8 mouse cellular contexts compared by ENCODE assay signal in the genomic region with DNA sequence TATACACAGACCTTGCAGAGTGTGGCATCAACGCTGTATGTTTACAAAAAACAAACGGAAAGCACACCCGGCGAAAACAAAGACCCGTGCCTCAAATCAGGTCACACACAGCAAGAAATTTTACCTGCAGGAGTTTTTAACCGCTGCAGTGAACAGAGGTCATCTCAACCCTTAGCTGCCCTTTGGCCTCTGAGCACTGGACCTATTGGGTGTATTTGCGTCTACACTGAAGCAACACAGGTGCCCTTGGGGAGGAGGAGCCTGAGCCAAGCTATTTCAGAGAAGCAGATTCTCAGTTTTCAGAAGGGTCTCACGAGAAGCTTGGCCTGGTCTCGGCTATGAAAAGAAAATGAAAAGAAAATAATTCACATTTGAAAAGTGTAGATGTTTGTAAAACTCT.
DNase-seq lines count a peak whose midpoint lies in the region; ATAC-seq and TF ChIP-seq lines count a peak whose summit lies in the region.
"Had no signal": no experiment of that assay in that cellular context is flagged by ENCODE, and none has a peak within 500 bp of the region (broad histone marks: within the 10 kb centered on the region; RNA-seq: fewer than 3 reads in every experiment).

No protein-coding gene starts in this region.

- 16% methylated on average over 9 of the region's 9 CpGs for WGBS in lung, embryonic 16.5 days
- WGBS in forebrain, postnatal 0 days = 8% methylated on average over 9 of the region's 9 CpGs
- WGBS in liver, embryonic 11.5 days = 10% methylated on average over 9 of the region's 9 CpGs
- 21% methylated on average over 9 of the region's 9 CpGs for WGBS in stomach, embryonic 16.5 days

- peaks cover 5% of the 10 kb centered on the region; the same call in 1 of the 2 replicates for H3K4me1 ChIP-seq in lung, embryonic 16.5 days (replicated peaks; ENCODE audit: control insufficient read depth, insufficient read depth, low read length)
- peaks cover 7% of the 10 kb centered on the region; the same call in 1 of the 2 replicates for H3K4me1 ChIP-seq in forebrain, postnatal 0 days (ENCODE audit: insufficient read depth)
- peaks cover 4% of the 10 kb centered on the region; the same call in 1 of the 2 replicates for H3K4me1 ChIP-seq in liver, embryonic 11.5 days (replicated peaks; ENCODE audit: control insufficient read depth, insufficient read depth, low read length)
- peaks cover 7% of the 10 kb centered on the region; the same call in 1 of the 2 replicates for H3K4me1 ChIP-seq in stomach, embryonic 16.5 days (ENCODE audit: control insufficient read depth, insufficient read depth, low read length)

- no peak overlapping the region for H3K9ac ChIP-seq in lung, embryonic 16.5 days (ENCODE audit: low read length)
- no peak overlapping the region for H3K9ac ChIP-seq in forebrain, postnatal 0 days
- no peak overlapping the region for H3K9ac ChIP-seq in liver, embryonic 11.5 days (ENCODE audit: low read depth, low read length)
- H3K9ac ChIP-seq in stomach, embryonic 16.5 days (ENCODE audit: low read length) = no peak overlapping the region

- H3K36me3 ChIP-seq in lung, embryonic 16.5 days (ENCODE audit: control insufficient read depth, insufficient read depth, low read length) = no peaks in the 10 kb centered on the region
- no peaks in the 10 kb centered on the region for H3K36me3 ChIP-seq in forebrain, postnatal 0 days (ENCODE audit: insufficient read depth)
- no peaks in the 10 kb centered on the region for H3K36me3 ChIP-seq in liver, embryonic 11.5 days (ENCODE audit: control insufficient read depth, insufficient read depth, low read length)
- H3K36me3 ChIP-seq in stomach, embryonic 16.5 days (ENCODE audit: control insufficient read depth, insufficient read depth, low read length) = no peaks in the 10 kb centered on the region

- TF ChIP-seq CTCF in forebrain, postnatal 0 days (IDR thresholded peaks at IDR 0.05; ENCODE audit: low read depth) = no peak

- no peak for DNase-seq in lung, postnatal 10 days
- DNase-seq in forebrain, postnatal 0 days = no peak
- no peak for DNase-seq in liver, embryonic 11.5 days (ENCODE audit: low spot score)
- no peak for DNase-seq in right cerebral cortex, postnatal 4 days
- DNase-seq: gastrocnemius, postnatal 25 days had no signal

- H3K4me2 ChIP-seq in lung, embryonic 16.5 days (ENCODE audit: low read depth, low read length) = peak overlapping the region; percentile 79
- peak overlapping the region; percentile 61; the same call in 1 of the 2 replicates for H3K4me2 ChIP-seq in forebrain, postnatal 0 days (ENCODE audit: low read depth)
- H3K4me2 ChIP-seq in liver, embryonic 11.5 days = peak overlapping the region; percentile 62
- H3K4me2 ChIP-seq in stomach, embryonic 16.5 days (ENCODE audit: low read depth, low read length) = peak overlapping the region; percentile 79

- H3K27me3 ChIP-seq in lung, embryonic 16.5 days (ENCODE audit: control insufficient read depth, insufficient read depth, low read depth, low read length) = no peaks in the 10 kb centered on the region
- H3K27me3 ChIP-seq in forebrain, postnatal 0 days (ENCODE audit: insufficient read depth, low read length) = no peaks in the 10 kb centered on the region
- H3K27me3 ChIP-seq in liver, embryonic 11.5 days (replicated peaks; ENCODE audit: control insufficient read depth, insufficient read depth, low read length) = 0 out of 2 replicates have a peak, but pooled peaks cover 3% of the 10 kb centered on the region
- H3K27me3 ChIP-seq in stomach, embryonic 16.5 days (ENCODE audit: control insufficient read depth, insufficient read depth, low read length) = no peaks in the 10 kb centered on the region

- H3K4me3 ChIP-seq in lung, embryonic 16.5 days (ENCODE audit: low read length) = no peak overlapping the region
- no peak overlapping the region for H3K4me3 ChIP-seq in forebrain, postnatal 0 days (ENCODE audit: low read depth, low read length)
- no peak overlapping the region for H3K4me3 ChIP-seq in liver, embryonic 11.5 days (ENCODE audit: low read depth, low read length)
- no peak overlapping the region for H3K4me3 ChIP-seq in stomach, embryonic 16.5 days (replicated peaks; ENCODE audit: low read length)

- no peak overlapping the region for H3K27ac ChIP-seq in lung, embryonic 16.5 days (ENCODE audit: low read length)
- peak overlapping the region; percentile 54; the same call in 1 of the 2 replicates for H3K27ac ChIP-seq in forebrain, postnatal 0 days (ENCODE audit: low read depth, low read length)
- H3K27ac ChIP-seq in liver, embryonic 11.5 days (ENCODE audit: low read depth, low read length) = no peak overlapping the region
- H3K27ac ChIP-seq in stomach, embryonic 16.5 days (ENCODE audit: low read length) = no peak overlapping the region

- ATAC-seq in lung, embryonic 16.5 days (ENCODE audit: low read depth) = no peak
- no peak for ATAC-seq in forebrain, postnatal 0 days
- ATAC-seq in liver, embryonic 11.5 days (replicated peaks; ENCODE audit: low FRiP score) = no peak
- ATAC-seq in stomach, embryonic 16.5 days (ENCODE audit: insufficient read depth, low FRiP score) = no peak
- ATAC-seq in CD4-positive, CD25-positive, alpha-beta regulatory T cell, adult 4 months = no peak

- H3K9me3 ChIP-seq in lung, embryonic 16.5 days (ENCODE audit: control insufficient read depth, low read length) = no peaks in the 10 kb centered on the region
- no peaks in the 10 kb centered on the region for H3K9me3 ChIP-seq in forebrain, postnatal 0 days (ENCODE audit: low read length)
- H3K9me3 ChIP-seq in liver, embryonic 11.5 days (ENCODE audit: control insufficient read depth, low read length) = no peaks in the 10 kb centered on the region
- no peaks in the 10 kb centered on the region for H3K9me3 ChIP-seq in stomach, embryonic 16.5 days (replicated peaks; ENCODE audit: control insufficient read depth, low read length)
